Mouse (Mus musculus): ENCODE results near the gene Manbal. TPM values are rescaled to one million over a fixed set of nuclear protein-coding genes. Genes with fewer than 3 reads are reported as not detected.

The Manbal gene
- total RNA-seq (2014; rRNA removed) (70.8 and 70.9 TPM in 2 replicates), polyA plus RNA-seq (2015; fragmentation: Nextera tagmentation; extraction: Ambion mirVana) (129 and 132 TPM in 2 replicates)

- TF ChIP-seq CTCF (IDR thresholded peaks at IDR 0.05): no peak
- H3K27ac ChIP-seq (ENCODE audit: low read depth, low read length): peak within 1 kb of the TSS; percentile 90
- 0 out of 2 replicates have a peak, but pooled peaks cover 2% of the 10 kb centered on the region for H3K4me1 ChIP-seq (ENCODE audit: insufficient read depth, low read length)
- ATAC-seq (ENCODE audit: low FRiP score): peak; percentile 84
- WGBS: 4% methylated on average over 39 of the region's 42 CpGs
- H3K9me3 ChIP-seq (ENCODE audit: low read length): no peaks in the 10 kb centered on the region
- DNase-seq (ENCODE audit: low spot score): peak; percentile 88
- no peaks in the 10 kb centered on the region for H3K27me3 ChIP-seq (ENCODE audit: insufficient read depth, low read length)
- peak within 1 kb of the TSS; percentile 89 for H3K4me3 ChIP-seq (ENCODE audit: low read depth, low read length)
- peak within 1 kb of the TSS; percentile 94 for H3K9ac ChIP-seq (replicated peaks; ENCODE audit: low read length, poor library complexity, severe bottlenecking)
- peak within 1 kb of the TSS; percentile 63 for H3K4me2 ChIP-seq (ENCODE audit: low read depth, low read length, poor library complexity, severe bottlenecking)
- H3K36me3 ChIP-seq (ENCODE audit: insufficient read depth, low read length): no peaks in the 10 kb centered on the region
Observed at GRCm38 (mm10) chr2:157367184-157367893, at the start of gene Manbal. TSS of gene Manbal (plus strand) at chr2:157367594.

GRCm38 (mm10) chr2:157320135-157320534 lies 47.3 kb upstream of the Manbal start:
- ATAC-seq (ENCODE audit: low FRiP score): no peak
- WGBS: 66% methylated on average over 8 of the region's 8 CpGs
- Histone ChIP-seq H3K4me1 (ENCODE audit: insufficient read depth, low read length) (no peaks in the 10 kb centered on the region), H3K36me3 (ENCODE audit: insufficient read depth, low read length) (peaks cover 51% of the 10 kb centered on the region), H3K27me3 (ENCODE audit: insufficient read depth, low read length) (no peaks in the 10 kb centered on the region), H3K4me3 (ENCODE audit: low read depth, low read length) (no peak overlapping the region), H3K9ac (replicated peaks; ENCODE audit: low read length, poor library complexity, severe bottlenecking) (no peak overlapping the region), H3K9me3 (ENCODE audit: low read length) (no peaks in the 10 kb centered on the region), H3K4me2 (ENCODE audit: low read depth, low read length, poor library complexity, severe bottlenecking) (no peak overlapping the region), H3K27ac (ENCODE audit: low read depth, low read length) (no peak overlapping the region)
- DNase-seq (ENCODE audit: low spot score): no peak
- TF ChIP-seq CTCF (IDR thresholded peaks at IDR 0.05): no peak

DNA sequence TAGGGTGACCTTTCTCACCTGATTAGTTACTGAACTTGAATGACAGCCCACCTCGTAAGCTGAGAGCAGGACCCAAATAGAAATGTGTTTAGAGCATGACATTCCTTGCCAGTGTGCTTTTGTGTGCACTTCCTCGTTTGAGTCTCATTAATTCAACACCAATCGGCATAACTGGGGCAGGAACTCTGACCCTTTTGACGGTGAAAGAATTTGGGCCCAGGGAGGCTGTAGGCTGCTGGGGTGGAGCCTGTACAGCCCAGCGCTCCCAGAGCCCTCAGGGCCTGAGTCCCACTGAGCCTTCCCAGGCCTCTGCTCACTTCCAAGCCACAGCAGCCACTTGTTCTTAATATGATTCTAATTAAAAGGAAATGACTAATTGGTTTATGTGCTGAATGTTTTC lies 46.5 kb upstream of the Manbal start:
- WGBS: 35% methylated on average over 5 of the region's 5 CpGs

DNA sequence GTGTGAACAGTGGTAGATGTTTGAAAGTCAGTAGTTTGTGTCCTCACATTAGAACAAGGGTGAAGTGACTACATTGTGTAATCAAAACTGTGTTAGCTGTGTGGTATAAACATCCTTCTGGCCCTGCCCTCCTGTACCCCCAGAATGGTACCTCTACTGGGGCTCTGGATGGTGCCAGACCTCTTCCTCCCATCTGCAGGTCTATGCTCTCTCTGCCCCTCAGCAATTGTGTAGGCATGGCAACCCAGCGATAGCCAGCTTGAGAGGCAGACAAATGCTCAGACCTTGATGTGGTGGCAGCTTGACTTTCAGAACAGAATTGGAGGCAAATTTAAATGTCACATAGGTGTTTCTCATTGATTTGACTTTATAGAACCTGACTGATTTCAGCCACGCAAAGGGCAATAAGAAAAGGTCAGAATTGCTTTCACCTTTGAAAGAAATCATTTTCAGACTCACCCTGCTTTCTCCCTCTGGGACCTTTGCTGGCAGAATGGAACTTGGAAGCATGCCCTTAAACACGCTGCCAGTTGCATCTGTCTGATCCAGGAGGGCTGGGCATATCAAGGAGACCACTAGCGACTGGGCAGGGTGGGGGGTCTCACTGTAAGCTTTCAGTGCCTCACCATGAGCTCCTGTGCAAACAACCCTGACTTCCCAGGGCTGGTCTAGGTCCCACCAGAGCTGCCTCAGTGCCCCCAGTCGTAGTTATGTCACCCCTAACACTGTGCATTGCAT lies 45.2 kb upstream of the Manbal start:
- H3K9ac ChIP-seq (replicated peaks; ENCODE audit: low read length, poor library complexity, severe bottlenecking): 0 out of 2 replicates have a peak overlapping the region, but pooled peaks have one; percentile 0
- no peak for TF ChIP-seq CTCF (IDR thresholded peaks at IDR 0.05)
- H3K27me3 ChIP-seq (ENCODE audit: insufficient read depth, low read length): no peaks in the 10 kb centered on the region
- ATAC-seq (ENCODE audit: low FRiP score) (no peak), DNase-seq (ENCODE audit: low spot score) (peak; percentile 42)
- H3K9me3 ChIP-seq (ENCODE audit: low read length): no peaks in the 10 kb centered on the region
- H3K27ac ChIP-seq (ENCODE audit: low read depth, low read length): peak overlapping the region; percentile 9; the same call in 1 of the 2 replicates
- H3K4me2 ChIP-seq (ENCODE audit: low read depth, low read length, poor library complexity, severe bottlenecking): no peak overlapping the region
- 66% methylated on average over 5 of the region's 5 CpGs for WGBS
- no peak overlapping the region for H3K4me3 ChIP-seq (ENCODE audit: low read depth, low read length)
- peaks cover 53% of the 10 kb centered on the region for H3K36me3 ChIP-seq (ENCODE audit: insufficient read depth, low read length)
- H3K4me1 ChIP-seq (ENCODE audit: insufficient read depth, low read length): no peaks in the 10 kb centered on the region

More for the DNA sequence above, 46.5 kb upstream of the Manbal start:
- TF ChIP-seq CTCF (IDR thresholded peaks at IDR 0.05): no peak
- no peak overlapping the region for H3K4me3 ChIP-seq (ENCODE audit: low read depth, low read length)
- no peaks in the 10 kb centered on the region for H3K9me3 ChIP-seq (ENCODE audit: low read length)
- H3K27ac ChIP-seq (ENCODE audit: low read depth, low read length): no peak overlapping the region
- no peak overlapping the region for H3K4me2 ChIP-seq (ENCODE audit: low read depth, low read length, poor library complexity, severe bottlenecking)
- peaks cover 57% of the 10 kb centered on the region for H3K36me3 ChIP-seq (ENCODE audit: insufficient read depth, low read length)
- DNase-seq (ENCODE audit: low spot score) (no peak), ATAC-seq (ENCODE audit: low FRiP score) (no peak)
- H3K27me3 ChIP-seq (ENCODE audit: insufficient read depth, low read length): no peaks in the 10 kb centered on the region
- H3K9ac ChIP-seq (replicated peaks; ENCODE audit: low read length, poor library complexity, severe bottlenecking): no peak overlapping the region
- H3K4me1 ChIP-seq (ENCODE audit: insufficient read depth, low read length): no peaks in the 10 kb centered on the region

DNA sequence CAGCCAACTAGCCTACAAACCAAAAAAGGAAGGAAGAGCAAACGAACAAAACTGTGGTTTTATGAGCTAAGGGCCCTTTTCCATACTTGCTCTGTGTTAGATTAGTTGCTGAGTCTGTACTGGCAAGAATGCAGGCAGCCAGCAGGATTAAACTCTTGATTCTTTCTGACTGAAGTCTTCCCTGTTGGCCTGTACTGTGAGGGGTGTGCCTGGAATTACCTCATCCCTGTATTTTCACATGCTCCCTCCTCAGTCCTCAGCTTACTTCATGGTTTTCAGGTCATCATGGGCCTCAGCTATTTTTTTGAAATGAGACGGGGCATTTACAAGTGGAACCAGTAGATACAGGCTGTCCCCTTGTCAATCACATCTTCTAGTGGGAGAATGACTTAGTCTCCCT lies 42.2 kb upstream of the Manbal start:
- Histone ChIP-seq H3K4me2 (ENCODE audit: low read depth, low read length, poor library complexity, severe bottlenecking) (no peak overlapping the region), H3K4me1 (ENCODE audit: insufficient read depth, low read length) (0 out of 2 replicates have a peak, but pooled peaks cover 2% of the 10 kb centered on the region), H3K4me3 (ENCODE audit: low read depth, low read length) (no peak overlapping the region), H3K9me3 (ENCODE audit: low read length) (no peaks in the 10 kb centered on the region), H3K27me3 (ENCODE audit: insufficient read depth, low read length) (no peaks in the 10 kb centered on the region), H3K36me3 (ENCODE audit: insufficient read depth, low read length) (peaks cover 41% of the 10 kb centered on the region), H3K9ac (replicated peaks; ENCODE audit: low read length, poor library complexity, severe bottlenecking) (no peak overlapping the region), H3K27ac (ENCODE audit: low read depth, low read length) (no peak overlapping the region)
- TF ChIP-seq CTCF (IDR thresholded peaks at IDR 0.05): no peak
- no peak for ATAC-seq (ENCODE audit: low FRiP score)
- 87% methylated on average over 2 of the region's 2 CpGs for WGBS
- no peak for DNase-seq (ENCODE audit: low spot score)

- Histone ChIP-seq H3K27ac (ENCODE audit: low read depth, low read length) (no peak overlapping the region), H3K9ac (replicated peaks; ENCODE audit: low read length, poor library complexity, severe bottlenecking) (no peak overlapping the region)
Observed at GRCm38 (mm10) chr2:157328106-157328505, 39.3 kb upstream of the Manbal start.

More at GRCm38 (mm10) chr2:157328106-157328505, 39.3 kb upstream of the Manbal start:
- H3K27me3 ChIP-seq (ENCODE audit: insufficient read depth, low read length): no peaks in the 10 kb centered on the region
- ATAC-seq (ENCODE audit: low FRiP score) (peak; percentile 32; the same call in 1 of the 2 replicates), DNase-seq (ENCODE audit: low spot score) (no peak)
- WGBS: 23% methylated on average over 5 of the region's 5 CpGs
- peaks cover 27% of the 10 kb centered on the region for H3K36me3 ChIP-seq (ENCODE audit: insufficient read depth, low read length)
- 0 out of 2 replicates have a peak, but pooled peaks cover 2% of the 10 kb centered on the region for H3K4me1 ChIP-seq (ENCODE audit: insufficient read depth, low read length)
- H3K4me3 ChIP-seq (ENCODE audit: low read depth, low read length): no peak overlapping the region
- H3K4me2 ChIP-seq (ENCODE audit: low read depth, low read length, poor library complexity, severe bottlenecking): no peak overlapping the region; the same call in 1 of the 2 replicates
- H3K9me3 ChIP-seq (ENCODE audit: low read length): no peaks in the 10 kb centered on the region
- no peak for TF ChIP-seq CTCF (IDR thresholded peaks at IDR 0.05)

Data from midbrain, postnatal 0 days (tissue).